Mouse (Mus musculus) myocyte (in vitro differentiated cells): ENCODE measurements around the gene Lamb1.

Source experiments
- CEBPB ChIP-seq: IDR thresholded peaks from 2 replicates; pipeline ENCODE4 v1.6.1; 2011; ENCODE audit warnings: mild to moderate bottlenecking, moderate library complexity; ENCODE audit not compliant: poor library complexity, insufficient read depth, severe bottlenecking
- POLR2A ChIP-seq: IDR thresholded peaks from one replicate; pipeline ENCODE4 v1.6.1; 2011; ENCODE audit warnings: low read depth, mild to moderate bottlenecking, control low read depth, moderate library complexity; ENCODE audit not compliant: insufficient read length
- TCF3 ChIP-seq: IDR thresholded peaks from one replicate; pipeline ENCODE4 v1.6.1; 2011; ENCODE audit warnings: low read depth, control low read depth; ENCODE audit not compliant: insufficient read length
- USF1 ChIP-seq: IDR thresholded peaks from one replicate; pipeline ENCODE4 v1.6.1; 2011; ENCODE audit warnings: low read depth, mild to moderate bottlenecking, control low read depth, moderate library complexity

GRCm38 (mm10) chr12:31310687-31311086 lies 45.7 kb downstream of the Lamb1 start:
- no peak for TF ChIP-seq POLR2A
- no peak for TF ChIP-seq USF1
- TF ChIP-seq CEBPB: no peak
- TF ChIP-seq TCF3: no peak
